Mouse (Mus musculus): ENCODE results near the gene Sugp2.

DNA sequence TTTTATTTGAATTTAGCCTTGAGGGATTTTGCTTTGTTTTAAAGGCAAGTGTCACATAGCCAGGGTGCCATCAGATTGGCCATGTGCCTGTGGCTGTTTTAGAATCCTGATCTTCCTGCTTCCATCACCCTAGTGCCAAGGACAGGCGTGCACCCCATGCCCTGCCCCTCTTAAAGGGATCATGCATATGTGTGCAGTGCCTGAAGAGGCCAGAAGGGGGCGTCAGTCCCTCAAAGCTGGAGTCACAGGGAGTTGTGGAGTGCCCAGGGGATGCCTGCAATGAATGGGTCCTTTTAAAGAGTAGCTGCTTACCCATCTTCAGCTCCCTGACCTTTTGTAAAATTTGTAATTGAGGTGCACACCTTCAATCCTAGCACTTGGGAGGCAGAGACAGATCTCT is 75.3 kb downstream of the Sugp2 start:
- TF ChIP-seq CTCF (IDR thresholded peaks at IDR 0.05; ENCODE audit: extremely low read depth, insufficient read depth, insufficient read length, insufficient replicate concordance) (peak; percentile 48; the same call in 1 of the 2 replicates), POLR2A (IDR thresholded peaks at IDR 0.05; ENCODE audit: low read depth, low read length) (no peak)

All from spleen, adult 2 months (tissue).